Mouse (Mus musculus): Measurements from ENCODE around the gene Acap1. TPM values are rescaled to one million over a fixed set of nuclear protein-coding genes. Genes with fewer than 3 reads are reported as not detected.

The Acap1 gene
- 549 TPM for polyA plus RNA-seq (2017; shearing (Covaris generic))

GRCm38 (mm10) chr11:69895291-69895690 lies at the start of gene Acap1:
Acap1 (minus strand) TSS chr11:69895539.

GRCm38 (mm10) chr11:69935137-69935879 lies 40.0 kb upstream of the Acap1 start, which contains the start of gene Ybx2:
Ybx2 (plus strand) TSS chr11:69935796.

GRCm38 (mm10) chr11:69921114-69922011 lies 26.0 kb upstream of the Acap1 start, which contains the start of gene Eif5a:
Eif5a (minus strand) TSS chr11:69921958.

GRCm38 (mm10) chr11:69913554-69914371 lies 18.4 kb upstream of the Acap1 start, which contains the start of gene Gps2:
Gps2 (plus strand) TSS chr11:69913888.

GRCm38 (mm10) chr11:69900471-69901405 lies 5.4 kb upstream of the Acap1 start, which contains the start of the genes 2810408A11Rik and Neurl4:
2810408A11Rik (minus strand) TSS chr11:69900987.
Neurl4 (plus strand) TSS chr11:69901072.

GRCm38 (mm10) chr11:69880853-69881603 lies 14.3 kb downstream of the Acap1 start, which contains the start of gene Kctd11:
Kctd11 (minus strand) TSS chr11:69881406.

GRCm38 (mm10) chr11:69877878-69878277 lies 17.5 kb downstream of the Acap1 start, which contains the start of gene Tmem95:
Tmem95 (minus strand) TSS chr11:69878018.

GRCm38 (mm10) chr11:69858113-69858998 lies 37.0 kb downstream of the Acap1 start, which contains the start of gene Tnk1:
Tnk1 (minus strand) TSS chr11:69858730.

GRCm38 (mm10) chr11:69846198-69846680 lies 49.1 kb downstream of the Acap1 start, which contains the start of gene Plscr3:
Plscr3 (plus strand) TSS chr11:69846376.

GRCm38 (mm10) chr11:69837952-69838713 lies 57.2 kb downstream of the Acap1 start, which contains the start of gene Tmem256:
Tmem256 (plus strand) TSS chr11:69838514.

GRCm38 (mm10) chr11:69837604-69837951 lies 57.8 kb downstream of the Acap1 start, which contains the start of gene Nlgn2:
Nlgn2 (minus strand) TSS chr11:69837784.

Other genes starting within 250 kb of the Acap1 start
- gene Sox15, start 240.2 kb downstream of the Acap1 start, polyA plus RNA-seq (2017; shearing (Covaris generic)), result not detected
- gene Mpdu1, start 232.9 kb downstream of the Acap1 start, polyA plus RNA-seq (2017; shearing (Covaris generic)), result 66.8 TPM
- 5.7 TPM for gene Cd68, start 229.4 kb downstream of the Acap1 start, polyA plus RNA-seq (2017; shearing (Covaris generic))
- gene Eif4a1, start 223.1 kb downstream of the Acap1 start, polyA plus RNA-seq (2017; shearing (Covaris generic)), result 558 TPM
- 44.6 TPM for gene Senp3, start 213.5 kb downstream of the Acap1 start, polyA plus RNA-seq (2017; shearing (Covaris generic))
- not detected for gene Tnfsf13, start 209.8 kb downstream of the Acap1 start, polyA plus RNA-seq (2017; shearing (Covaris generic))
- not detected for gene Tnfsf12, start 199.7 kb downstream of the Acap1 start, polyA plus RNA-seq (2017; shearing (Covaris generic))
- gene Tnfsfm13, start 199.4 kb downstream of the Acap1 start, polyA plus RNA-seq (2017; shearing (Covaris generic)), result not detected
- 53.7 TPM for gene Polr2a, start 136.9 kb downstream of the Acap1 start, polyA plus RNA-seq (2017; shearing (Covaris generic))
- not detected for gene Slc35g3, start 133.6 kb downstream of the Acap1 start, polyA plus RNA-seq (2017; shearing (Covaris generic))
- 4.9 TPM for gene Zbtb4, start 129.6 kb downstream of the Acap1 start, polyA plus RNA-seq (2017; shearing (Covaris generic))
- gene Chrnb1, start 99.6 kb downstream of the Acap1 start, polyA plus RNA-seq (2017; shearing (Covaris generic)), result 3.5 TPM
- not detected for gene Fgf11, start 93.7 kb downstream of the Acap1 start, polyA plus RNA-seq (2017; shearing (Covaris generic))
- gene Tmem102, start 89.9 kb downstream of the Acap1 start, polyA plus RNA-seq (2017; shearing (Covaris generic)), result not detected
- gene Gm39566, start 80.2 kb downstream of the Acap1 start, polyA plus RNA-seq (2017; shearing (Covaris generic)), result not detected
- not detected for gene Spem2, start 77.1 kb downstream of the Acap1 start, polyA plus RNA-seq (2017; shearing (Covaris generic))
- gene Spem1, start 73.4 kb downstream of the Acap1 start, polyA plus RNA-seq (2017; shearing (Covaris generic)), result not detected
- gene Nlgn2, start 57.8 kb downstream of the Acap1 start, polyA plus RNA-seq (2017; shearing (Covaris generic)), result 0.65 TPM
- gene Tmem256, start 57.0 kb downstream of the Acap1 start, polyA plus RNA-seq (2017; shearing (Covaris generic)), result 121 TPM
- gene Plscr3, start 49.2 kb downstream of the Acap1 start, polyA plus RNA-seq (2017; shearing (Covaris generic)), result 30.1 TPM
- not detected for gene Tnk1, start 36.8 kb downstream of the Acap1 start, polyA plus RNA-seq (2017; shearing (Covaris generic))
- not detected for gene Tmem95, start 17.5 kb downstream of the Acap1 start, polyA plus RNA-seq (2017; shearing (Covaris generic))
- 1.1 TPM for gene Kctd11, start 14.1 kb downstream of the Acap1 start, polyA plus RNA-seq (2017; shearing (Covaris generic))
- 3.9 TPM for gene 2810408A11Rik, start 5.4 kb upstream of the Acap1 start, polyA plus RNA-seq (2017; shearing (Covaris generic))
- 4.2 TPM for gene Neurl4, start 5.5 kb upstream of the Acap1 start, polyA plus RNA-seq (2017; shearing (Covaris generic))
- 152 TPM for gene Gps2, start 18.3 kb upstream of the Acap1 start, polyA plus RNA-seq (2017; shearing (Covaris generic))
- 1,005 TPM for gene Eif5a, start 26.4 kb upstream of the Acap1 start, polyA plus RNA-seq (2017; shearing (Covaris generic))
- not detected for gene Ybx2, start 40.3 kb upstream of the Acap1 start, polyA plus RNA-seq (2017; shearing (Covaris generic))
- gene Slc2a4, start 52.6 kb upstream of the Acap1 start, polyA plus RNA-seq (2017; shearing (Covaris generic)), result not detected
- gene Cldn7, start 69.2 kb upstream of the Acap1 start, polyA plus RNA-seq (2017; shearing (Covaris generic)), result not detected
- gene Ctdnep1, start 85.6 kb upstream of the Acap1 start, polyA plus RNA-seq (2017; shearing (Covaris generic)), result 26.1 TPM
- 78.3 TPM for gene Elp5, start 87.0 kb upstream of the Acap1 start, polyA plus RNA-seq (2017; shearing (Covaris generic))
- 496 TPM for gene Gabarap, start 95.6 kb upstream of the Acap1 start, polyA plus RNA-seq (2017; shearing (Covaris generic))
- 111 TPM for gene Phf23, start 100.2 kb upstream of the Acap1 start, polyA plus RNA-seq (2017; shearing (Covaris generic))
- gene Dvl2, start 105.1 kb upstream of the Acap1 start, polyA plus RNA-seq (2017; shearing (Covaris generic)), result 16.7 TPM
- 142 TPM for gene Acadvl, start 119.9 kb upstream of the Acap1 start, polyA plus RNA-seq (2017; shearing (Covaris generic))
- gene Dlg4, start 121.4 kb upstream of the Acap1 start, polyA plus RNA-seq (2017; shearing (Covaris generic)), result 9.1 TPM
- gene Asgr1, start 158.5 kb upstream of the Acap1 start, polyA plus RNA-seq (2017; shearing (Covaris generic)), result not detected
- gene Asgr2, start 197.1 kb upstream of the Acap1 start, polyA plus RNA-seq (2017; shearing (Covaris generic)), result not detected
- not detected for gene Mgl2, start 234.8 kb upstream of the Acap1 start, polyA plus RNA-seq (2017; shearing (Covaris generic))